Mouse (Mus musculus): ENCODE results near the gene Tmem178. TPM values are rescaled to one million over a fixed set of nuclear protein-coding genes. Genes with fewer than 3 reads are reported as not detected.
A peak's percentile ranks its signal among the peaks of the same experiment; 100 is the strongest.
"Not testable (repeated sequence)": the region's sequence is repeated elsewhere in the genome, so short reads cannot be mapped to it uniquely, and the experiment has no call there.

The Tmem178 gene
- polyA plus RNA-seq, 1 experiment from 2014 or later = 43.4 TPM

- H3K27ac ChIP-seq (ENCODE audit: low read depth, low read length) = no peak overlapping the region
- WGBS = 86% methylated on average over 5 of the region's 5 CpGs
- H3K27me3 ChIP-seq (replicated peaks; ENCODE audit: control insufficient read depth, insufficient read depth, low read length) = no peaks in the 10 kb centered on the region
- DNase-seq (ENCODE audit: low spot score) (no peak), ATAC-seq (no peak)
- H3K9me3 ChIP-seq (replicated peaks; ENCODE audit: control insufficient read depth, low read length) = no peaks in the 10 kb centered on the region
- no peak overlapping the region for H3K9ac ChIP-seq (ENCODE audit: low read length)
- no peak overlapping the region for H3K4me3 ChIP-seq (ENCODE audit: low read depth, low read length)
- no peaks in the 10 kb centered on the region for H3K4me1 ChIP-seq (ENCODE audit: control insufficient read depth, insufficient read depth, low read length)
- no peak overlapping the region for H3K4me2 ChIP-seq (ENCODE audit: low read length)
- H3K36me3 ChIP-seq (ENCODE audit: control insufficient read depth, insufficient read depth, low read length) = no peaks in the 10 kb centered on the region
These were observed 7.9 kb upstream of the Tmem178 start for GRCm38 (mm10) chr17:80936521-80936920.

DNA sequence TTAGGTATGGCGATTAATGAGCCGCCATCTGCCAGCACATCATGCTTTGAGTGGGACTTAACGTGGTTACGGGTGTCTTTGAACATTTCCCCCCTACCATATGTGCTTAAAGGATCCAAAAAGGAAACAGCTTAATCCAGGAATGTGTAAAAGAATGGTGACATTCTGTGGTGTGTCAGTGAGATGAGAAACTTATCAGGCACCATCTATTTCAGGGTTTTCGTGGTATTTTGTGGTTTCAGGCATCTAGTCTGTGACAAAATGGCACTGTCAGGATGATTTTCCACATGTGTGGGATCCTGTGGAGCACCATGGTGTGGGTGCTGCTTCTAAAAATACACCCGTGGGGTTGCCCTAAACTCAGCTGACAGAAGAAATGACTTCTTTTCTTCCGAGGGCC lies 4.6 kb upstream of the Tmem178 start:
- Histone ChIP-seq H3K4me1 (ENCODE audit: control insufficient read depth, insufficient read depth, low read length) (no peaks in the 10 kb centered on the region), H3K9me3 (replicated peaks; ENCODE audit: control insufficient read depth, low read length) (no peaks in the 10 kb centered on the region), H3K9ac (ENCODE audit: low read length) (no peak overlapping the region), H3K27me3 (replicated peaks; ENCODE audit: control insufficient read depth, insufficient read depth, low read length) (no peaks in the 10 kb centered on the region), H3K4me2 (ENCODE audit: low read length) (no peak overlapping the region), H3K36me3 (ENCODE audit: control insufficient read depth, insufficient read depth, low read length) (no peaks in the 10 kb centered on the region), H3K4me3 (ENCODE audit: low read depth, low read length) (no peak overlapping the region), H3K27ac (ENCODE audit: low read depth, low read length) (no peak overlapping the region)
- no peak for ATAC-seq
- WGBS = 86% methylated on average over 7 of the region's 7 CpGs
- DNase-seq (ENCODE audit: low spot score) = no peak

- no peaks in the 10 kb centered on the region for H3K36me3 ChIP-seq (ENCODE audit: control insufficient read depth, insufficient read depth, low read length)
- no peak overlapping the region for H3K4me2 ChIP-seq (ENCODE audit: low read length)
- H3K9ac ChIP-seq (ENCODE audit: low read length) = no peak overlapping the region
- DNase-seq (ENCODE audit: low spot score) (no peak), ATAC-seq (no peak)
- H3K27me3 ChIP-seq (replicated peaks; ENCODE audit: control insufficient read depth, insufficient read depth, low read length) = no peaks in the 10 kb centered on the region
- WGBS = 63% methylated on average over 11 of the region's 11 CpGs
- H3K9me3 ChIP-seq (replicated peaks; ENCODE audit: control insufficient read depth, low read length) = no peaks in the 10 kb centered on the region
- H3K4me3 ChIP-seq (ENCODE audit: low read depth, low read length) = no peak overlapping the region
- no peak overlapping the region for H3K27ac ChIP-seq (ENCODE audit: low read depth, low read length)
- H3K4me1 ChIP-seq (ENCODE audit: control insufficient read depth, insufficient read depth, low read length) = peaks cover 5% of the 10 kb centered on the region
These were observed 2.6 kb upstream of the Tmem178 start for GRCm38 (mm10) chr17:80941857-80942256.

DNA sequence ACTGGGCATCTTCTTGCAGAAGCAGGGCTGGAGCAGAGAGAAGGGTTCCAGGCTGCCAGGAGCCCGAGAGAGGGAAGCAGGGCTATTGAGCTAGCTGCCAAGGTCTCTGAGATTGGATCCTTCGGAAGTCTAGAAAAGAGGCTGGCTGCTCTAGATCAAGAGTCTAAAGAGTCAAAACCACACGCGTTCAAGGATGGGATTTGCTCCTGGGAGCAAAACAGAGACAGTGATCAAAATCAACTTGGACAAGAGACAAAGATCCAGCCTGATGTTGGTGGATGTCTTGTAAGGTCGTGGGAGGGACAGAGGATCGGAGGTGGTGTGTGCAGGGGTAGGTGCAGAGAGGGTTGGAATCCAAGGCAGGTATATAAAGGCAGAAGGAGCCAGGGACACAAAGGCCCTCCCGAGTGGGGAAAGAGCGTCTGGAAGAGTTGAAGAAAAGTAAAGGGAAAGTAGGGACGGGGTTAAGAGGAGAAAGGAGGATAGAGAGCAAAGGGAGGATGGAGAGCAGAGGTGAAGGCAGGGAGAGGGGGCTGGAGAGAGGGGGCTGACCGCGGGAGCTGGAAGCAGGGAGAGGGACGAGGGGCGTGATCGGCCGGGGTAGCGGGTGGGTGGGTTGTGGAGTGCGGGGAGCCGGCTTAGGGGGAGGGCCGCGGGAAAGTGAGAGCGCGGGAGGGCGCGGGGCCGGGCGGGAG lies 450 bp upstream of the Tmem178 start:
- DNase-seq (ENCODE audit: low spot score) (no peak), ATAC-seq (no peak; the same call in 1 of the 2 replicates)
- peak overlapping the region; percentile 67 for H3K4me2 ChIP-seq (ENCODE audit: low read length)
- peak overlapping the region; percentile 86 for H3K4me3 ChIP-seq (ENCODE audit: low read depth, low read length)
- peaks cover 9% of the 10 kb centered on the region for H3K4me1 ChIP-seq (ENCODE audit: control insufficient read depth, insufficient read depth, low read length)
- no peaks in the 10 kb centered on the region for H3K9me3 ChIP-seq (replicated peaks; ENCODE audit: control insufficient read depth, low read length)
- H3K27me3 ChIP-seq (replicated peaks; ENCODE audit: control insufficient read depth, insufficient read depth, low read length) = no peaks in the 10 kb centered on the region
- peak overlapping the region; percentile 87 for H3K27ac ChIP-seq (ENCODE audit: low read depth, low read length)
- 5% methylated on average over 22 of the region's 26 CpGs for WGBS
- no peaks in the 10 kb centered on the region for H3K36me3 ChIP-seq (ENCODE audit: control insufficient read depth, insufficient read depth, low read length)
- peak overlapping the region; percentile 96 for H3K9ac ChIP-seq (ENCODE audit: low read length)

DNA sequence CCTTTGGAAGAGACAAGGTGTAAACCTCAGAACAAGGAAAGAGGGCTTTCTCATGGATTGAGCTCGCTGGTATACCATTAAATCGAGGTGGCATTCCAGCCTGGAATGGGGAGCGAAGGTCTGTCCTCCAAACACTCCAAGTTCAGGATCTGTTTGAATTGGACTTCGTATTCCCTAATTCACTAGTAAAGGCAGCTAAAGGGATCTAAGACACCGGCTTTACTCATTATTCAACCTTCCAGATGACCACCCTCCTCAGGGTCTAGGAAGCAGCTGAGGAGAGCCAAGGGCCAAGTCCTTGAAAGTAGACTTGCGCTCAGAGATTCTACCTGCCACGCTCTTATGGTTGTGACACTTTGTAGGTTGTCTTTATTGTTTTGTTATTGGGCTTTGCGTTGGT lies 1.1 kb downstream of the Tmem178 start:
- Histone ChIP-seq H3K9ac (ENCODE audit: low read length) (peak overlapping the region; percentile 57), H3K4me3 (ENCODE audit: low read depth, low read length) (peak overlapping the region; percentile 37), H3K27ac (ENCODE audit: low read depth, low read length) (peak overlapping the region; percentile 29; the same call in 1 of the 2 replicates), H3K4me2 (ENCODE audit: low read length) (peak overlapping the region; percentile 59), H3K4me1 (ENCODE audit: control insufficient read depth, insufficient read depth, low read length) (peaks cover 17% of the 10 kb centered on the region)
- H3K9me3 ChIP-seq (replicated peaks; ENCODE audit: control insufficient read depth, low read length); H3K27me3 ChIP-seq (replicated peaks; ENCODE audit: control insufficient read depth, insufficient read depth, low read length); DNase-seq (ENCODE audit: low spot score); H3K36me3 ChIP-seq (ENCODE audit: control insufficient read depth, insufficient read depth, low read length); ATAC-seq: not testable (repeated sequence)
- 33% methylated on average over 8 of the region's 8 CpGs for WGBS

- Histone ChIP-seq H3K4me2 (ENCODE audit: low read length) (peak overlapping the region; percentile 59), H3K27me3 (replicated peaks; ENCODE audit: control insufficient read depth, insufficient read depth, low read length) (no peaks in the 10 kb centered on the region), H3K27ac (ENCODE audit: low read depth, low read length) (peak overlapping the region; percentile 29; the same call in 1 of the 2 replicates), H3K9me3 (replicated peaks; ENCODE audit: control insufficient read depth, low read length) (no peaks in the 10 kb centered on the region), H3K4me1 (ENCODE audit: control insufficient read depth, insufficient read depth, low read length) (peaks cover 19% of the 10 kb centered on the region), H3K4me3 (ENCODE audit: low read depth, low read length) (peak overlapping the region; percentile 37), H3K36me3 (ENCODE audit: control insufficient read depth, insufficient read depth, low read length) (no peaks in the 10 kb centered on the region), H3K9ac (ENCODE audit: low read length) (peak overlapping the region; percentile 57)
- peak; percentile 31; the same call in 1 of the 2 replicates for ATAC-seq
- 50% methylated on average over 5 of the region's 5 CpGs for WGBS
- DNase-seq (ENCODE audit: low spot score) = peak; percentile 69
These were observed 1.9 kb downstream of the Tmem178 start for GRCm38 (mm10) chr17:80946091-80946885.

DNA sequence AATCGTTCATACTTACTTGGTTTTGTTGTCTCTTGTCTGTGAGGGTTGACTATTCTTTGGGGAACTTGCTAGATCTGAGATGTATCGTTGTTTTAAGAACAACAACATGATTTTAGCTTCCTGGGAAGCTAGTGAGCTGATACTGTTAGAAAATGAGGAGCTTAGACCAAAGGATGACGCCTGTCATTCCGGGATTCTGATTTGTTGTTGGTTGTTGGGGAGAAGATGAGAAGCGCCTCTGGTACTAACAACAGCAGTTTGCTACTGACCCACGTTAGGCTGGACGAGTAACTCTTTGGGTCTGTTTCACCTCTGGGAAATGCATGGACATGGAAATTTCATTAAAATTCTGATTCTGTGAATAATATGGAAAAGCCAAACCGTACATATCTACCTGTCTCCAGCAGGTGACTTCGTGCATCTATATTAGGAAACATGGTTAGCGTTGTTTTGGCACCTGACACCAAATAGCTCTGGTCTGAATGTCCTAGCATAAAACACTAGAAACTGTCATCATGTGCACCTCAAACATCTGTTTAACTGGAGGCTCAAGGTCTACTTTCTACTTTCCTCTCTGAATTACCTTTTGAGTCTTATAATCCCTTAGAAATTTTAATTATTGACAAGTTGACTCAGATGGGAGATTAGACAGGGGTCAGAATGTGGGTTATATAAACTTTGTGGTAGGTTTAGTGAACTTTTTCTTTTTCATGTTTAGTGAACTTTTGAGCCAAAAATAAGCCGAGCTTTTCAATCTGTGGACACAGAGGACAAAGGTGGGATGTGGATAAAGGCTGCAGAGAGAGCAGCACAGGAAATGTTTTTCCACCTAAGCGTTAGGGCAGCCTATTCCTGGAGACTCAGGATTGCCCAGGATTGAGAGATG lies 2.9 kb downstream of the Tmem178 start:
- WGBS = 81% methylated on average over 12 of the region's 12 CpGs
- Histone ChIP-seq H3K4me2 (ENCODE audit: low read length) (peak overlapping the region; percentile 59), H3K9ac (ENCODE audit: low read length) (peak overlapping the region; percentile 57; the same call in 1 of the 2 replicates), H3K27ac (ENCODE audit: low read depth, low read length) (peak overlapping the region; percentile 22; the same call in 1 of the 2 replicates), H3K4me1 (ENCODE audit: control insufficient read depth, insufficient read depth, low read length) (peaks cover 28% of the 10 kb centered on the region), H3K9me3 (replicated peaks; ENCODE audit: control insufficient read depth, low read length) (no peaks in the 10 kb centered on the region), H3K36me3 (ENCODE audit: control insufficient read depth, insufficient read depth, low read length) (no peaks in the 10 kb centered on the region), H3K4me3 (ENCODE audit: low read depth, low read length) (peak overlapping the region; percentile 37), H3K27me3 (replicated peaks; ENCODE audit: control insufficient read depth, insufficient read depth, low read length) (no peaks in the 10 kb centered on the region)
- ATAC-seq = no peak
- DNase-seq (ENCODE audit: low spot score) = no peak

GRCm38 (mm10) chr17:80949382-80949781 lies 5.0 kb downstream of the Tmem178 start:
- H3K36me3 ChIP-seq (ENCODE audit: control insufficient read depth, insufficient read depth, low read length) = no peaks in the 10 kb centered on the region
- no peak overlapping the region for H3K27ac ChIP-seq (ENCODE audit: low read depth, low read length)
- no peak overlapping the region for H3K4me2 ChIP-seq (ENCODE audit: low read length)
- ATAC-seq (no peak), DNase-seq (ENCODE audit: low spot score) (no peak)
- H3K27me3 ChIP-seq (replicated peaks; ENCODE audit: control insufficient read depth, insufficient read depth, low read length) = no peaks in the 10 kb centered on the region
- no peaks in the 10 kb centered on the region for H3K9me3 ChIP-seq (replicated peaks; ENCODE audit: control insufficient read depth, low read length)
- no peak overlapping the region for H3K4me3 ChIP-seq (ENCODE audit: low read depth, low read length)
- 72% methylated on average over 7 of the region's 7 CpGs for WGBS
- H3K9ac ChIP-seq (ENCODE audit: low read length) = no peak overlapping the region
- H3K4me1 ChIP-seq (ENCODE audit: control insufficient read depth, insufficient read depth, low read length) = peaks cover 33% of the 10 kb centered on the region

All from forebrain, embryonic 14.5 days (tissue).